Mouse (Mus musculus): Measurements from ENCODE around the gene Erc1. TPM values are rescaled to one million over a fixed set of nuclear protein-coding genes. Genes with fewer than 3 reads are reported as not detected.

The Erc1 gene
- polyA plus RNA-seq, 2 experiments = 1.8 to 3.6 TPM

GRCm38 (mm10) chr6:119544518-119544864, 303.5 kb downstream of the Erc1 start:
- 1% methylated on average over 14 of the region's 14 CpGs for WGBS (ENCODE audit: insufficient replicate concordance)
- H3K4me2 ChIP-seq (ENCODE audit: low read depth) = peak overlapping the region; percentile 62
- no peaks in the 10 kb centered on the region for H3K36me3 ChIP-seq (replicated peaks; ENCODE audit: control insufficient read depth, insufficient read depth, low read depth)
- no peak overlapping the region for H3K9ac ChIP-seq (replicated peaks)
- H3K27me3 ChIP-seq (ENCODE audit: control insufficient read depth, insufficient read depth, low read length) = peaks cover 38% of the 10 kb centered on the region
- no peak overlapping the region for H3K27ac ChIP-seq
- TF ChIP-seq EP300 (IDR thresholded peaks at IDR 0.05; ENCODE audit: low read depth) (no peak), CTCF (IDR thresholded peaks at IDR 0.05; ENCODE audit: low read depth) (no peak)
- H3K4me1 ChIP-seq (replicated peaks; ENCODE audit: control insufficient read depth in 2 of 2, insufficient read depth in 2 of 2, low read length in 1 of 2) = no peaks in the 10 kb centered on the region
- DNase-seq (ENCODE audit: low read depth in 3 of 3, low spot score in 3 of 3) (peak in 1 of 3 experiments; percentile 1), ATAC-seq (ENCODE audit: insufficient read depth) (no peak)
- H3K9me3 ChIP-seq (ENCODE audit: control insufficient read depth, low read length) = no peaks in the 10 kb centered on the region
- peak overlapping the region; percentile 34 to 46; a peak in 3 of 4 replicates for H3K4me3 ChIP-seq (ENCODE audit: insufficient read depth in 1 of 2, low read depth in 2 of 2, low read length in 2 of 2)

- peak within 1 kb of the TSS; percentile 62 for H3K4me2 ChIP-seq (ENCODE audit: low read depth)
- no peak within 1 kb of the TSS for H3K9ac ChIP-seq (replicated peaks)
- peak within 1 kb of the TSS; percentile 34 to 46 for H3K4me3 ChIP-seq (ENCODE audit: insufficient read depth in 1 of 2, low read depth in 2 of 2, low read length in 2 of 2)
- H3K27ac ChIP-seq = no peak within 1 kb of the TSS
- H3K9me3 ChIP-seq (ENCODE audit: control insufficient read depth, low read length) = no peaks in the 10 kb centered on the region
- H3K27me3 ChIP-seq (ENCODE audit: control insufficient read depth, insufficient read depth, low read length) = peaks cover 38% of the 10 kb centered on the region
- no peaks in the 10 kb centered on the region for H3K4me1 ChIP-seq (replicated peaks; ENCODE audit: control insufficient read depth in 2 of 2, insufficient read depth in 2 of 2, low read length in 1 of 2)
- TF ChIP-seq CTCF (IDR thresholded peaks at IDR 0.05; ENCODE audit: low read depth) (no peak), EP300 (IDR thresholded peaks at IDR 0.05; ENCODE audit: low read depth) (no peak)
- no peaks in the 10 kb centered on the region for H3K36me3 ChIP-seq (replicated peaks; ENCODE audit: control insufficient read depth, insufficient read depth, low read depth)
- under 1% methylated on average over 96 of the region's 120 CpGs for WGBS (ENCODE audit: insufficient replicate concordance)
- DNase-seq (ENCODE audit: low read depth in 3 of 3, low spot score in 3 of 3) = no peak
- ATAC-seq (ENCODE audit: insufficient read depth) = no peak
These were observed 304.0 kb downstream of the Erc1 start, which contains the start of gene Wnt5b for GRCm38 (mm10) chr6:119543803-119544517. Wnt5b (minus strand) TSS chr6:119544347.

DNA sequence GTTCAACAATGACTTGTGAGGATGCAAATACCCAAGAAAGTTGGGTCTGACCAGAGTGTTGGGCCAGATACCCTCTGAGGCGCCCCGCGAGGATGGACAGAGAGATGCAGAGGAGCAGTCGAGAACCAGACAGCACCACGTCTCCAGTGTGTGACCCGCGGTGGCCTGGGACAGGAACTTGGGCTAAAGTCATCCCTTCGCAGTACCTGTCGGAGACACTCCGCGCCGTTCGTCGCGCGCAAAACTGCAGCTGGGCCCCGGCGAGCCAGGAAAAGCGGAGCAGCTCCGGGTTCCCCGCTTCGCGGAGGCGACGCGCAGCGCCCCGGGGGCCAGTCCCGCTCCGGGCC, 304.5 kb downstream of the Erc1 start:
- no peak for TF ChIP-seq CTCF (IDR thresholded peaks at IDR 0.05; ENCODE audit: low read depth)
- TF ChIP-seq EP300 (IDR thresholded peaks at IDR 0.05; ENCODE audit: low read depth) = no peak
- ATAC-seq (ENCODE audit: insufficient read depth) (no peak), DNase-seq (ENCODE audit: low read depth in 3 of 3, low spot score in 3 of 3) (no peak)
- Histone ChIP-seq H3K4me2 (ENCODE audit: low read depth) (peak overlapping the region; percentile 62), H3K4me1 (replicated peaks; ENCODE audit: control insufficient read depth in 2 of 2, insufficient read depth in 2 of 2, low read length in 1 of 2) (no peaks in the 10 kb centered on the region), H3K9me3 (ENCODE audit: control insufficient read depth, low read length) (no peaks in the 10 kb centered on the region), H3K27ac (no peak overlapping the region), H3K4me3 (ENCODE audit: insufficient read depth in 1 of 2, low read depth in 2 of 2, low read length in 2 of 2) (peak overlapping the region in 1 of 2 experiments; percentile 46; a peak in 2 of 4 replicates), H3K9ac (replicated peaks) (no peak overlapping the region), H3K27me3 (ENCODE audit: control insufficient read depth, insufficient read depth, low read length) (peaks cover 38% of the 10 kb centered on the region), H3K36me3 (replicated peaks; ENCODE audit: control insufficient read depth, insufficient read depth, low read depth) (no peaks in the 10 kb centered on the region)
- 3% methylated on average over 30 of the region's 30 CpGs for WGBS (ENCODE audit: insufficient replicate concordance)

GRCm38 (mm10) chr6:119535867-119536266, 312.1 kb downstream of the Erc1 start:
- H3K4me1 ChIP-seq (replicated peaks; ENCODE audit: control insufficient read depth in 2 of 2, insufficient read depth in 2 of 2, low read length in 1 of 2) = no peaks in the 10 kb centered on the region
- H3K4me2 ChIP-seq (ENCODE audit: low read depth) = no peak overlapping the region
- H3K27me3 ChIP-seq (ENCODE audit: control insufficient read depth, insufficient read depth, low read length) = no peaks in the 10 kb centered on the region
- H3K9ac ChIP-seq (replicated peaks) = no peak overlapping the region
- H3K4me3 ChIP-seq (ENCODE audit: insufficient read depth in 1 of 2, low read depth in 2 of 2, low read length in 2 of 2) = no peak overlapping the region
- WGBS (ENCODE audit: insufficient replicate concordance) = 70% methylated on average over 12 of the region's 12 CpGs
- H3K27ac ChIP-seq = no peak overlapping the region
- ATAC-seq (ENCODE audit: insufficient read depth) = no peak
- TF ChIP-seq EP300 (IDR thresholded peaks at IDR 0.05; ENCODE audit: low read depth) (no peak), CTCF (IDR thresholded peaks at IDR 0.05; ENCODE audit: low read depth) (no peak)
- no peaks in the 10 kb centered on the region for H3K9me3 ChIP-seq (ENCODE audit: control insufficient read depth, low read length)
- DNase-seq (ENCODE audit: low read depth in 3 of 3, low spot score in 3 of 3) = no peak
- no peaks in the 10 kb centered on the region for H3K36me3 ChIP-seq (replicated peaks; ENCODE audit: control insufficient read depth, insufficient read depth, low read depth)

DNA sequence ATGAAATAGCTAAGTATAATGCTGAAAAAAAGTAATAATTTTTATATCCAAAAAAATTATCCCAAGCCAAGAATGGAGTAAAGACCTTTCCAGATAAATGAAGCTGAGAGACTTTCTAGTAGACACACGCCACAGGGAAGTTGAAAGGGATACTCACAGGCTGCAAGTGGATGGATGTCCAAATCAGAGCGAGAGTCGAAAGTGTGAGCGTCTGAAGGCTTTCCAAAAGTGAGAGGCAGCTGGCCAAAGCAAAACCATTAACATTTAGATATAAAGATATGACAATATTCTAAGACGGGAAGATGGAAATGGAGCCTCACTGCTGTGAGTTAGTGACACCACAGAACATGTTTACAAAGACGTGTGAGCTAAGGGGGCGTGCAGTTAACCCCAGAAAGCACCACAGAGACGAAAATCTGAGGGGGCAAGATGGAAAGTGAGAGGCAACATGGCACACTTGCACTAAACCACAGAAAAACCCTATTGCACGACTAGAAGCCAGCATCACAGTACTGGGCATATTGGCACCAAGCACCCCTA, 314.7 kb downstream of the Erc1 start:
- no peak for DNase-seq (ENCODE audit: low read depth in 3 of 3, low spot score in 3 of 3)
- Histone ChIP-seq H3K9me3 (ENCODE audit: control insufficient read depth, low read length) (no peaks in the 10 kb centered on the region), H3K36me3 (replicated peaks; ENCODE audit: control insufficient read depth, insufficient read depth, low read depth) (no peaks in the 10 kb centered on the region), H3K4me1 (replicated peaks; ENCODE audit: control insufficient read depth in 2 of 2, insufficient read depth in 2 of 2, low read length in 1 of 2) (no peaks in the 10 kb centered on the region), H3K27ac (no peak overlapping the region), H3K9ac (replicated peaks) (no peak overlapping the region), H3K4me2 (ENCODE audit: low read depth) (no peak overlapping the region), H3K4me3 (ENCODE audit: insufficient read depth in 1 of 2, low read depth in 2 of 2, low read length in 2 of 2) (no peak overlapping the region), H3K27me3 (ENCODE audit: control insufficient read depth, insufficient read depth, low read length) (no peaks in the 10 kb centered on the region)
- ATAC-seq (ENCODE audit: insufficient read depth) = no peak
- TF ChIP-seq CTCF (IDR thresholded peaks at IDR 0.05; ENCODE audit: low read depth) (no peak), EP300 (IDR thresholded peaks at IDR 0.05; ENCODE audit: low read depth) (no peak)
- WGBS (ENCODE audit: insufficient replicate concordance) = 64% methylated on average over 9 of the region's 9 CpGs

Measured in liver, embryonic 14.5 days (tissue).